Mouse (Mus musculus): ENCODE data around the gene 6430531B16Rik.

- TF ChIP-seq CTCF (IDR thresholded peaks at IDR 0.05; ENCODE audit: low read depth) (no peak), EP300 (IDR thresholded peaks at IDR 0.05; ENCODE audit: low read depth) (no peak)
Measured at GRCm38 (mm10) chr7:139956658-139957057, 21.9 kb downstream of the 6430531B16Rik start.
